Mouse (Mus musculus): ENCODE measurements around the gene Sorl1.

The Sorl1 gene

DNA sequence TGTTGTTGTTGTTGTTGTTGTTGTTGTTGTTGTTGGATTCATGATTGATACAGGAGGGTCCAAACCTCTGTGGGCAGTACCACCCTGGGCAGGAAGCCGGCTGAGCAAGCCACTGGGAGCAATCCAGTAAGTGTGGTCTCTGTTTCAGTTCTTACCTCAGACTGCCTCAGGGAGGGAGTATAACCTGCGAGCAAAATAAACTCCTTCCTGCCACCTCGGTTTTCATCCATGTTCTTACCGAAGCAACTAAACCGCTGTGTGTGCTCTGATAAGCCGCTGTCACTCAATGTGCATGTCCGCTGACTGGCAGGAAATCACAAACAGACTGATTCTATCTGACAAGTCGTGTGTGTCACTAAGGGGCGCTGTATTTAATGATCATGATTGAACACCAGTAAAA, 91.7 kb downstream of the Sorl1 start:
- TF ChIP-seq GATA4 (IDR thresholded peaks at IDR 0.05; ENCODE audit: insufficient replicate concordance, low read length): no peak

DNA sequence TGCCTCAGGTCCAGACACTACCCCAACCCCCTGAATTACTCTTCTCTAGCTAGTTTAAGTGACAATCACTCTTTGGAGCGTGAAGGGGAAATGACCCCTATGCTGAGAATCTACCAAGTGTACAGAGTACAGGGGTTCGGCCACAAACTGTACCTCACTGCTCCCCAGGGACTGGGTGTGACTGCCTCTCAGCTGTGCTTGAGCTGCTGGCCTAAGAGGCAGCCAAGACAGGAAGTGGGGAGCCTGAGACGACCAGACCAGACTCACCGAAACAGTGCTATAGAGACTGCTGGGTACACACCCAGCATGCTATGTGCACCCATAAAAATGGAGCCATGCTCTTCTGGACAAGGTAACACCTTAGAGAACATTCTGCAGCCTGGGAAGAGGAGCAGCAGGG, 95.3 kb downstream of the Sorl1 start:
- no peak for TF ChIP-seq GATA4 (IDR thresholded peaks at IDR 0.05; ENCODE audit: insufficient replicate concordance, low read length)

DNA sequence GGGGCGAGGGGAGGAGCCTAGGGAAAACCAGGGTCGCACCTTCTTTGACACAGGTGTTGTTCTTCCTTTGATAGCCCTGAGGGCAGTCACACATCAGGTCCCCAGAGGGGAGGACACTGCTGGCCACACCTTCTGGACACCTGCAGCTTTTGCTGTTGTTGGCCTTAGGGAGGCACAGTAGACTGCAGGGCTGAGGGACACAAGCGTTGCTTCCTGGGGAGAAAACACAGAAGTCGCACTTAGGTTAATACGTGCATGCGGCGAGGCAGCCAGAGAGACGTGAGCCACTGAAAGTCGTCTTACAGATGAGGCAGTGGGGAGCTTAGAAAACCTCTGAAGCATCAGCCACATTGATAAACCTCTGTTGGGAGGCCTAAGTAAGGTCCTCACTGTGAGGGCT, 99.8 kb downstream of the Sorl1 start:
- no peak for TF ChIP-seq GATA4 (IDR thresholded peaks at IDR 0.05; ENCODE audit: insufficient replicate concordance, low read length)

DNA sequence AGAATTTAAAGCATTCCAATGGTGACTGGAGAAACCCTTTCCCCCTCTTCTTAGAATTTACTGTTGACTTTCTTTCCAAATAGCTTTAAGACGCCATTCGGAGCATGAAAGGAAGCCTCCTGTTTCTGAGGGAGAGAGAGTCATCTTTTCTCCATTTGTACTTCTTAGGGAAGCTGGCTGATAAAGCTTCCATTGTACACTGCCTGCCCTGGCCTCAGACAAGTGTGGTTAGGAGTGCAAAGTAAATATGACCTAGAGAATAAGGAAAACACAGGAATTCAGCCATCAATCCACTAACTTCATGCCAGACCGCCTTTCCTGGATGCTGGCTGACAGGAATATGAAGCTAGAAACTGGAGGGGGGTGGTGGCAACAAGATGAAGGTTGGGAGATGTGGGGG, 100.7 kb downstream of the Sorl1 start:
- no peak for TF ChIP-seq GATA4 (IDR thresholded peaks at IDR 0.05; ENCODE audit: insufficient replicate concordance, low read length)

DNA sequence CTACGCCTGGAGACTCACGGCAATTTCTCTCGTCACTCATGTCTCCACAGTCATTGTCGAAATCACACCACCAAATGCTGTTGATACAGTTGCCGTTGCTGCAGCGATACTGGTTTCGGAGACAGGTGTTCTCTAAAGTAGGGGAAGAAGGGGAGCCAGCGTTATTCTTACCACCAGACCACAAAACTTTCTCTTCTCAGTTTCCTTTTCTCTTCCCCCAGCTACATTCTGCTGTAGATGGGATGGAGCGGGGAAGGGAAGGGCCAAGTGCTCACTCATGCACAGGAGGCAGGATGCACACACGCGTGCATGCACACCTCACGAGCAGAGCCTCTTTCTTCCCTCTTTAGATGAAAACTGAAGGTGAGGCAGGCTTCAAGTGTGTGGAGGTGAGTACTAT, 101.8 kb downstream of the Sorl1 start:
- TF ChIP-seq GATA4 (IDR thresholded peaks at IDR 0.05; ENCODE audit: insufficient replicate concordance, low read length): no peak

DNA sequence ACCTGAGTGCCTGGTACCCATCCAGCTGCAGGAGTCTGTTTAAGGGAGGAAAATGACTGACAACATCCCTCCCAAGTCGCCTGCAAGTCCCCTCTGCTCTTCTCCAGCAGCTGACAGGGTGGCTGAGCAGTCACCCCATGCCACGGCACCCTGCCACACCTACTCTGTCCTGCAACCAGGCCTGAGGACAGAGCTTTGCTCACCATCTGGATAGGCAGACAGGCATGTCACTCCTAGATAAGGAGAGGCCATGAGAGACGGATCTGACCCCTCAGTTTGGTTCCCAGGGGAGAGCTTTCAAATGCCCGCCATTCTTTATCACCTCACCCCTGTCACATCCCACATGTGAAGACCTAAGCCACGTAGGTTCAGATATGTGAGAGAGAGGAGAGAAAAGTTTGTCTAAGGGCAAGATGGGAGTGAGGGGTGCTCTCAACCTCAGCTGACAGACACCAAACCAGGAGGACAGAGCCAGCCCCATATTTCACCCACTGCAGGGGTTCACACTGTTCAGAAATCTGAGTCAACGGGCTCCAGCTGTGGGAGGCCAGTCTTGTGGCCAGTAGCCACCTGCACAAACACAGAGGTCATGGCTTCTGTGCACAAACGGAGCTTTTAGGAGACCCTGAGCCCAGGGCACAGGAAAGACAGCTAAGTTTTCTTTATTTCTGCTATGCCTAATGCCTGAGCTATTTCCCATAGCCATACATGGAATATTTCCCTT, 104.6 kb downstream of the Sorl1 start:
- no peak for TF ChIP-seq GATA4 (IDR thresholded peaks at IDR 0.05; ENCODE audit: insufficient replicate concordance, low read length)

DNA sequence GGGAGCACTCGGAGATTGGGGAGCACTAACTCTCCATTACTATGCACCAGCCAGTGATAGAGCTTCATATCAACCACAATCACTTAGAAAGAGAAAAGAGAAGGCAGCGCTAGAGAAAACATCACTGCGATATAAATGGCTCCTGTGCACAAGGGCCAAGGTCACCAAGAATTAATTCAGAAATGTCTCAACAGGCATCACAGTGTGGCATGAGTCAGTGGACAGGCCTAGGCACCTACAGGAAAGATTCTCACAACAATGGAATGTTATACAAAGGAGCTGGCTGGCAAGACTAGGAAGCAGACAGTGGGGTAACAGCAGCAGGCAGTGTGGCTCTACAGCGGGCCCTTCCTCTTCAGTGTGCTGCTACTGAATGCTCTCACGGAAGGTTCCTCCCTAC, 115.6 kb downstream of the Sorl1 start:
- TF ChIP-seq GATA4 (IDR thresholded peaks at IDR 0.05; ENCODE audit: insufficient replicate concordance, low read length): no peak

DNA sequence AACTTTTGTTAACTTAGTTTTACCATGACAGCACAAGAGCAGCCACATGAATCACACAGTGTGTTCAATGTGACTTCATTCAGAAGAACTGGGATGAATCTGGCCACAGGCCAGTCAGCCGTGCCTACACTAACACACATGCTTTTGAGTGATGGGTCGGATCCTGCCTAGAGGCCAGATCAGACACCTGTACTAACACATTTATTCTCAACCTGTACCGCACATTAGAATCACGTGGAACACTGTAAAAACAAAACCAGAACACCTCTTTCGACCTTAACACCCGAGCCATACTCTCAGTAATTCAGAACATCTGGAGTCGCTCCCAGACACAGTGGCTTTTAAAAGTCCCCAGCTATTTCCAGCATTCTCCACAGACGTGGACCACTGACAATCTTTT, 119.0 kb downstream of the Sorl1 start:
- TF ChIP-seq GATA4 (IDR thresholded peaks at IDR 0.05; ENCODE audit: insufficient replicate concordance, low read length): no peak

DNA sequence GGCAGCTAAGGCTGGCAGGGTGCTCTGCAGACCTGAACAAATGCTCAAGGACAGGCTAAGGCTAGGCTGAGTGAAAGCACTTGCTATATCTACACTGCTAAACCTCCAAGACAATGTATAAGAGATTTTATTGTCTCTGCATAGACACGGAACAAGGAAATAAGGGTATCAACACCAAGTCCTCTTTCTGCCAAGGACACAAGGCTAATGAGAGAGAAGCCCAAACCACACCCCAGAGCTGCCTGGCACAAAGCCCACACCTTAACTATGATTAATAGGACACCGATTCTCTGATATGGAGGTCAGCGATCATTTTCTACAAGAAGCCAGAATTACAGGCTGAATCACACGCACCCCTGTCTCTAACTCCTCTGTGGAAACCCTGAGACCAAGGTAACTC, 120.0 kb downstream of the Sorl1 start:
- TF ChIP-seq GATA4 (IDR thresholded peaks at IDR 0.05; ENCODE audit: insufficient replicate concordance, low read length): no peak

DNA sequence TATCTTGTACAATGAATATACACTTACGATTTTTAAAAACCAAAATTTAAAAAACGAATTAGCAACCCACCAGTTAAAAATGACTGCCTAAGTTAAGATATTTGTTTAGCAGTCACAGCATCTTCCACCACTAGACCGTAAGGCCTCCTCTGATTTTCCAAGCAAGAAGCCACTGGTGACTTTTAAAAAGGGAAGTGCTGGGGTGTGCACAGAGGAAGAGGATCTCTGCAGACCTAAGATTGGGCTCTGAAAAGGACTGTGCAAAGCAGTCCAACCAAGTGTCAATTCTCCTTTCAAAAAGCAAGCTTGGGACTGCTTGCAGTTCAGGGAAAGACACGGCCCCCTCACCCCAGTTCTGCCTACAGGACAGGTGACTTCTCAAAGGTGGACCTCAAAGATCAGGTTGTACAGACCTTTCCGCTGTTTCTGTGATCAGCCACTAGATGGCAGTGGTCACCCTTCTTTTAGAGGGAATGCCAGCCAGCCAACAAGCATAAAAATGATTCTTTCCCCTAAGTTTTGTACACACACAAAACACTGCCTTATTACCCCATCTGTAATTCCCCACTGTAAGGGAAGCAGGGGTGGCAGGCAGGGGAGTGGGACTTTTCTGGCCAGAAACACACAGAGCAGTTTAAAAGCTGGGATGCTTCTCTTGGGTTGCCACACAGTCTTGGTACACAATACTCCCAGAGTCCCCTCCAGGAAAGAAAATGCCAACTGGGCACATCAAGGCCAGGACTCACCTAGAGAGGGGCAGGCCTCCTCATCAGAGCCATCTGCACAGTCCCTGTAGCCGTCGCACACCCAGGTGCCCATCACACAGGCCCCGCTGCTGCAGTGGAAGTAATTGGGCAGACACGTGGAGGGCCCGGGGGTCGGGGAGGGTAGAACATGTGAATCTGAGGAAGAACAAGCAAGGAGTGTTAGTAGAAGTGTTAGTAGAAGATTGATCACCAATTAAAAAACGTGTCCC, 124.3 kb downstream of the Sorl1 start:
- TF ChIP-seq GATA4 (IDR thresholded peaks at IDR 0.05; ENCODE audit: insufficient replicate concordance, low read length): no peak

DNA sequence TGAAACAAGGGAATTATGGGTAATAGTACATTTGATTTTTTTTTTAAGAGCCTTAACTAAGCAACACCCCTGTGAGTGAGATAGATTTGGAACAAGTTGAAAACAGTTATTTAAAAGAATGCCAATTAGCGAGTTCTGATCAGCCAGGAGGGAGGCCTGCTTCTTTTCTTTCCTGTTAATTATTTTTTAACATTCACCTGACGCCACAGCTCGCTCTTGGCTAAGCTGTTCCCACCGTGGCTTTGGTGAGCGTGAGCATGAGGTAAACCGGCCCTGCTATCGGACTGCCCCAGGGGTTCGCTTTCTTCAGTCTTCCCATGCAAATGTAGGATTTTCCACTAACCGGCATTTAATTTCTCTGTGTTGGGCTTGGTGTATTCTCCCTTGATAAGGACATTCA, 128.8 kb downstream of the Sorl1 start:
- no peak for TF ChIP-seq GATA4 (IDR thresholded peaks at IDR 0.05; ENCODE audit: insufficient replicate concordance, low read length)

DNA sequence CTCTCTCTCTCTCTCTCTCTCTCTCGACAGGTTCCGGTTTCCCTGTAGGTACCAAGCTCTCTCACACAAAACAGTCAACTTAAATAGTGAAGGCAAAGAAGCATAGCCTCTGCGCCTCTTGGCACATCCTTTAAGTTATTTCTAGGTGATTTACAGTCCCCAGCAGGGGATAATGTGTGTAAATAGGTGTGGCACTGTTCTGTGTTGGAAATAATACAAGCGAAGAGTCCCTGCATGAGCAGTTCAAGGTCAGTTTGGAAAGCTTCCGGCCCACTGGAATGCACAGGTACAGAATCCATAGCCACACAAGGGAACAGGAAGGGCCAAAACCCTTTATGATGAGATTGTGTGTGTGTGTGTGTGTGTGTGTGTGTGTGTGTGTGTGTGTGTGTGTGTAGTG, 130.3 kb downstream of the Sorl1 start:
- TF ChIP-seq GATA4 (IDR thresholded peaks at IDR 0.05; ENCODE audit: insufficient replicate concordance, low read length): no peak

DNA sequence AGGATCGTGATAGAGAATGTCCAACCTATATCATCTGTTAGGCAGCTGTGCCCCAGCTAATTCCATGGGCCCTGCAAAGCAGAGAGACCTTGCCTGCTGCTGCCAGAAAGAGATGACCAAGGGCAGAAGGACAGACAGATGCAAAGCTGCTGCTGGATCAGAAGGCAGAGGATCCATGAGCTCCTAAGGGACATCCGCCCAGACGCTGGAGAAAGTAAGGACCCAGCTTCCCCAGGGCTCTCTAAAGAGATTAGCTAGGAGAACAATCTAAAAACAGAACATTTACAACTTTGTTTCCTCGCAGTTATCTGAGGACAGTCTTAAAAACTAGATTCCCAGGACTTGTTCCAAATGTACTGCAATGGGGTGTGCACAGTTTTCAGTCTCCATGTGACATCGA, 131.3 kb downstream of the Sorl1 start:
- TF ChIP-seq GATA4 (IDR thresholded peaks at IDR 0.05; ENCODE audit: insufficient replicate concordance, low read length): no peak

DNA sequence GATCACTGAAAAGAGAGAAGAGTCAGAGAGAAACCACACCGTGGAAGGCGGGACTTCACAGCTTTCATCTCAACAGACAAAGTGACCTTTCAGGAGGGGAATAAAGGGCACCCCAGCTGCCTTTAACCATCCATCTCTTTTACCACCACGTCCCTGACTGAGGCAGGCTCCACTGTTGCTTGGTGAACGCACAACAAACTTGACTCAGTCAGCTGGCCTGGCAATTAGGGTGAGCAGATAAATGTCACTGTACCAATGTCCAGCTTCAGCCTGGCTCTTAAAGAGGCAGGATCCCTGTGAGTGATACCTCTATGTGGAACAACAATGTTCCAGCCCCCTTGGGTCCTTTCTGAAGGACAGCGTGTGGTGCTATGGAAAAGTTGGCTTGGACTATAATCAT, 138.5 kb downstream of the Sorl1 start:
- no peak for TF ChIP-seq GATA4 (IDR thresholded peaks at IDR 0.05; ENCODE audit: insufficient replicate concordance, low read length)

DNA sequence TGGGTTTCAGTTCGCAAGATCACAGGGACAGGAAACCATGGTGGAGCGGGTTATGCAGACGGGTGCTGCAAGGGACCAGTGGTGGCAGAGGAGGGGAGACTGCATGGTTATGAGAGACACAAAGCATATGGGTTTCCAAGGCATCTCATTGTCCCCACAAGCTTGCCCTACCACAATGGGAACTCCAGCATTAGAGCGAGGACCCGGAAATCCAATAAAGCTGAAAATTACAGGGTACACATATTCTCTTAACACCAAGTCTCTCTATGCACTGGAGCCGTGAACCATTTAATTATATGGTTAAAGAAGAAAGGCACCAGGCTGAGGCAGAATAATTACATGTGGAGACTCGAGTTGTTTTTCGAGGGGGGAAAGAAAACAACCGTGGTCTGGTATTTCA, 139.0 kb downstream of the Sorl1 start:
- no peak for TF ChIP-seq GATA4 (IDR thresholded peaks at IDR 0.05; ENCODE audit: insufficient replicate concordance, low read length)

DNA sequence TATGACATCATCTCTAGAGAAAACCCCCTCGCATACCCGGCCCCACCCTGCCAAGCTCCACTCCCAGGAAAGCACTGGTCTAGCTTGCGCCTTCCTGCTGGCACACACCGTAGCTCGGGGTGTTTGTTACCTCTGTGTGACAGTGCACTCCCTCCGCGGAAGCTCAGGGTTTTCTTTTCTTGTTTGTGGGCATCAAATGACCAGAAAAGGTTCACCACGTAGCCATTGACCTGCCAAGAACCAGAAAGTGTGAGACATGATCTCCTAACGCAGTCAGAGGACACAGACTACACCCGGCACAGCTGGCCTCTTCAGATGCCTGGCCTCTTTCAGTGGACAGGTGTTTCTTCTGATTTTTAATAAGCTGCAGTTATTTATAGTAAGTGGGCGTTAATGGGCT, 139.8 kb downstream of the Sorl1 start:
- no peak for TF ChIP-seq GATA4 (IDR thresholded peaks at IDR 0.05; ENCODE audit: insufficient replicate concordance, low read length)

Data from liver, adult (tissue).